Comparison of ENCODE assay signal across 9 mouse cellular contexts in genomic region chr11:117335146-117335545, GRCm38 (mm10).
DNase-seq lines count a peak whose midpoint lies in the region; ATAC-seq and TF ChIP-seq lines count a peak whose summit lies in the region.
"Had no signal": no experiment of that assay in that cellular context is flagged by ENCODE, and none has a peak within 500 bp of the region (broad histone marks: within the 10 kb centered on the region; RNA-seq: fewer than 3 reads in every experiment).

No protein-coding gene starts in this region.

- no peak overlapping the region for H3K9ac ChIP-seq in midbrain, embryonic 11.5 days (ENCODE audit: low read length)
- H3K9ac ChIP-seq in limb, embryonic 14.5 days (ENCODE audit: low read depth, low read length, severe bottlenecking): no peak overlapping the region
- no peak overlapping the region for H3K9ac ChIP-seq in stomach, embryonic 15.5 days

- no peaks in the 10 kb centered on the region for H3K9me3 ChIP-seq in midbrain, embryonic 10.5 days (replicated peaks)
- H3K9me3 ChIP-seq in midbrain, embryonic 11.5 days (ENCODE audit: control insufficient read depth, low read length): no peaks in the 10 kb centered on the region
- no peaks in the 10 kb centered on the region for H3K9me3 ChIP-seq in limb, embryonic 14.5 days (ENCODE audit: control insufficient read depth, low read length)
- no peaks in the 10 kb centered on the region for H3K9me3 ChIP-seq in stomach, embryonic 15.5 days

- H3K27me3 ChIP-seq in midbrain, embryonic 10.5 days (ENCODE audit: low read depth, poor library complexity, severe bottlenecking): no peaks in the 10 kb centered on the region
- no peaks in the 10 kb centered on the region for H3K27me3 ChIP-seq in midbrain, embryonic 11.5 days (ENCODE audit: control insufficient read depth, insufficient read depth, low read length)
- H3K27me3 ChIP-seq in limb, embryonic 14.5 days (ENCODE audit: control insufficient read depth, insufficient read depth, low read length): no peaks in the 10 kb centered on the region
- no peaks in the 10 kb centered on the region for H3K27me3 ChIP-seq in stomach, embryonic 15.5 days (replicated peaks)

- 94% methylated on average over 2 of the region's 2 CpGs for WGBS in midbrain, embryonic 10.5 days
- 98% methylated on average over 2 of the region's 2 CpGs for WGBS in midbrain, embryonic 11.5 days
- WGBS in limb, embryonic 14.5 days: 71% methylated on average over 2 of the region's 2 CpGs
- WGBS in stomach, embryonic 15.5 days: 70% methylated on average over 2 of the region's 2 CpGs

- peak overlapping the region; percentile 98; the same call in 1 of the 2 replicates for H3K27ac ChIP-seq in midbrain, embryonic 10.5 days (replicated peaks)
- H3K27ac ChIP-seq in midbrain, embryonic 11.5 days (ENCODE audit: low read depth, low read length): no peak overlapping the region
- no peak overlapping the region for H3K27ac ChIP-seq in limb, embryonic 14.5 days (replicated peaks; ENCODE audit: low read depth, low read length)
- peak overlapping the region; percentile 87; the same call in 1 of the 2 replicates for H3K27ac ChIP-seq in stomach, embryonic 15.5 days

- peak overlapping the region; percentile 74; the same call in 1 of the 2 replicates for H3K4me3 ChIP-seq in midbrain, embryonic 10.5 days
- H3K4me3 ChIP-seq in midbrain, embryonic 11.5 days (ENCODE audit: low read depth, low read length): no peak overlapping the region
- no peak overlapping the region for H3K4me3 ChIP-seq in limb, embryonic 14.5 days (replicated peaks; ENCODE audit: low read length)
- H3K4me3 ChIP-seq in stomach, embryonic 15.5 days (replicated peaks): peak overlapping the region; percentile 51; the same call in 1 of the 2 replicates

- no peak for TF ChIP-seq POLR2A in limb, embryonic 14.5 days (IDR thresholded peaks at IDR 0.05; ENCODE audit: borderline replicate concordance, extremely low read depth, insufficient read depth, insufficient read length)

- no peak overlapping the region for H3K4me2 ChIP-seq in midbrain, embryonic 11.5 days
- peak overlapping the region; percentile 83; the same call in 1 of the 2 replicates for H3K4me2 ChIP-seq in limb, embryonic 14.5 days (replicated peaks; ENCODE audit: low read depth, low read length, severe bottlenecking)
- H3K4me2 ChIP-seq in stomach, embryonic 15.5 days: peak overlapping the region; percentile 87

- H3K36me3 ChIP-seq in midbrain, embryonic 10.5 days: peaks cover 33% of the 10 kb centered on the region
- no peaks in the 10 kb centered on the region for H3K36me3 ChIP-seq in midbrain, embryonic 11.5 days (ENCODE audit: control insufficient read depth, insufficient read depth, low read length)
- H3K36me3 ChIP-seq in limb, embryonic 14.5 days (ENCODE audit: control insufficient read depth, insufficient read depth, low read length): peaks cover 2% of the 10 kb centered on the region; the same call in 1 of the 2 replicates
- no peaks in the 10 kb centered on the region for H3K36me3 ChIP-seq in stomach, embryonic 15.5 days

- DNase-seq in CD4-positive, CD25-positive, alpha-beta regulatory T cell, adult 2 months (ENCODE audit: low read depth, low spot score): peak; percentile 46
- no peak for DNase-seq in midbrain, embryonic 10.5 days (ENCODE audit: low spot score)
- DNase-seq in midbrain, embryonic 11.5 days (ENCODE audit: low spot score, missing footprints): no peak
- DNase-seq in limb, embryonic 14.5 days (ENCODE audit: low spot score): no peak
- no peak for DNase-seq in urinary bladder, adult 2 months (ENCODE audit: low spot score)
- no peak for DNase-seq in urinary bladder, postnatal 10 days (ENCODE audit: low spot score)
- DNase-seq: lung, adult 18-20 months had no signal

- ATAC-seq in CD4-positive, CD25-positive, alpha-beta regulatory T cell, adult 4 months: no peak
- no peak for ATAC-seq in midbrain, embryonic 11.5 days (ENCODE audit: low FRiP score)
- ATAC-seq in limb, embryonic 14.5 days (ENCODE audit: low FRiP score, low read depth): no peak
- no peak for ATAC-seq in stomach, embryonic 15.5 days (ENCODE audit: insufficient read depth, low FRiP score, low read depth)

- H3K4me1 ChIP-seq in midbrain, embryonic 10.5 days: peaks cover 87% of the 10 kb centered on the region
- peaks cover 46% of the 10 kb centered on the region for H3K4me1 ChIP-seq in midbrain, embryonic 11.5 days (ENCODE audit: control insufficient read depth, insufficient read depth, low read length)
- H3K4me1 ChIP-seq in limb, embryonic 14.5 days (ENCODE audit: control insufficient read depth, insufficient read depth, low read length): peaks cover 66% of the 10 kb centered on the region
- peaks cover 87% of the 10 kb centered on the region for H3K4me1 ChIP-seq in stomach, embryonic 15.5 days

Comparison
In these comparisons a context has a peak if more than half of its experiments do, and no peak if none do; other contexts are left out.
1. H3K27ac ChIP-seq: peak in midbrain, embryonic 10.5 days (single experiment) and stomach, embryonic 15.5 days (single experiment); none in midbrain, embryonic 11.5 days (single experiment) and limb, embryonic 14.5 days (single experiment).
2. H3K4me3 ChIP-seq: peak in midbrain, embryonic 10.5 days (single experiment) and stomach, embryonic 15.5 days (single experiment); none in midbrain, embryonic 11.5 days (single experiment) and limb, embryonic 14.5 days (single experiment).